Mouse (Mus musculus) natural killer cell, adult 2 months (primary cell): ENCODE data around the gene Akr1b8.
A peak's percentile ranks its signal among the peaks of the same experiment; 100 is the strongest.
"Not testable (repeated sequence)": the region's sequence is repeated elsewhere in the genome, so short reads cannot be mapped to it uniquely, and the experiment has no call there.

ENCODE experiments used
- DNase-seq, 2 experiments: peaks; one replicate each; pipeline ENCODE4 v3.0.0; 2022; ENCODE audit warnings: low spot score in 2 of 2

Gene Akr1b8

DNA sequence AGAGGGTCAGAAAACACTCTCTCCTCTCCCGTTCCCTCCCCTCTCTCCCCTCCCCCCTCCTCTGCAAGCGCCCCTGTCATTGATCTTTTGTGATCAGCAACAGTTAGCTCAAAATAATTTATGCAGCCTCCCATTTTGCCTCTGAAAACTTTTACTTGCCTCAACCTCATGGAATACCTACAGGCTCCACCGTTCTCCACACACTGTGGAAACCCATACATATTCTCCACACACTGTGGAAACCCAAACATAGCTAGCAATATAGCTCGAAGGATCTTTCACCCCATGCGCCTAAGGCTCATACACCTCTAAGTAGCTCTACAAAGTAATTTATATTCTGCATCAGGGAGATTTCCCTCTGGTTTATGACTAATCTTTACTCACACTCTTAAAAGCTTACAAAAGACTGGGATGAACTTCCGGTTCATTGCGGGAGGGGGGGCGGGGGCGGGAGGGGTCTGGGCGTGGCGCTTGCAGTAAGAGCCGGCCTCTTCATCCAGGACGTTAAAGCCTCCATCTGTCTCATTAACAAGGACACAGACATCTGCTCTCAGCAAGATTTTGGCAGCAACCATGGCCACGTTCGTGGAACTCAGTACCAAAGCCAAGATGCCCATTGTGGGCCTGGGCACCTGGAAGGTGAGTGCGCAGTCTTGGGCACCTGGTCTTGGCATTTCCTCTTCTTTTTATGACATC, at the start of gene Akr1b8:
Gene Akr1b8 (plus strand): TSS at position 462 of the 696 bp plus-strand sequence.
- no peak for DNase-seq

GRCm38 (mm10) chr6:34304675-34305241, 49.2 kb upstream of the Akr1b8 start:
- DNase-seq: no peak

- DNase-seq: no peak
Measured at GRCm38 (mm10) chr6:34306797-34307196, 47.1 kb upstream of the Akr1b8 start.

DNA sequence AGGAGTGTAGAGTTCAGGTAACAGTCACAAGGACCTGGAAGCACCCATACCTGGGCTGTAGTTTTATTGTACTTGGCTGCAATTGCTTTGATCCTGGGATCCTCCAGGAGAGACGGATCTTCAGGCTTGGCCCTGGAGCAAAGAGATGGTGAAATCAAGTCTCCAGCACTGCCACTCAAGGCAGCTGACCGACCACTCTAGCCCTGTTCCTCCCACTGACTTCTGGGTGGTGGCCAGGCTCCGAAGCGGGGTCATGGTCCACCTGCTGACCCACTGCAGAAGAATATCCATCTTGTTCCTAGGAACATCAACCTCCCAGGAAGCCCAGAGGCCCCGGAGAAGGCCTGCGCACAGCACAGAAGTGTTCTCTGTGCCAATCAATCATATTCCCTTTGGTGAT, 44.4 kb upstream of the Akr1b8 start:
- no peak for DNase-seq

DNA sequence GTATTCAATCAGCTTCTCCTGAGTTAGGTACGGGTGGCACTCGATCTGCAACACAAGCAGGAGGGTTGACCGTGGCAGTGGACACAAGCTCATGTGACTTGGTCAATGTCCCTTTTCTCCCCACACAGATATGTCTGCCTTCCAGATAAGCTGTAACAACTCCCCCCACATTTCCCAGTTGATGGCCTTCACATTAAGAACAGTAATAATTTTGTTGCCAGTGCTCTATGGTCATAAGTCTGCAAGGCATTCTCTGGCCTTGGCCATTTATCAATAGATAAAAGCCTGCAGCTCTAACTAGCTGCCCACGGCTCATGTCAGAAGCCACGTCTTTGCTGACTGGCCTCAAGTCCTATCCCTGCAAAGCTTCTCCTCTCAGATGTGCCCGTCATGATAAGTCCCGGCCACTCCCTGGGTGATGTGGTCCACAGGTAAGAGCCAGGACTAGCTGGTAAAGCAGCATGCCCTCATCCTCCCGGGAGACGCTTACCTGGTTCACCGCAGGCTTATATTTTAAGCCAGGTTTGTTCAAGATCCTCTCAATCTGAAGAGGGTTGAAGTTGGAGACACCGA, 43.8 kb upstream of the Akr1b8 start:
- no peak for DNase-seq

- DNase-seq: no peak
Measured at GRCm38 (mm10) chr6:34313386-34313785, 40.5 kb upstream of the Akr1b8 start.

DNA sequence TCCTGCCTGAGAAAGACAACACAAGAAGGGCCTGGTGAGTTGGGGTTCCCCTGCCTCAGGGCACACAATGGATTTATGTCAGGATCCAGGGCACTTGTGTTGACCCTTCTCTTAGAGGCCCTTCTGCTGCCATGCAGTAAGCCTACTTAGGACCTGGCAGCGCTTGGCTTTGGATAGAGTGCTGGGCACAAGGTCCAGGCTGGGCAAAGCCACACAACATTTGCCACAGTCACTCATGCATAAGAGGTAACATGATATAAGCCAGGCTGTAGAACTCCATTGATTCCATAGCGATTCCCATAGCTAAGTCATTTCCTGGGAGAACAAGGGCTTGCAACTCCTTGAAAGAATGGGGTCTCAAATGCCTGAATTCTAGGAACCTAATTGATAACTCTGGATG, 40.0 kb upstream of the Akr1b8 start:
- no peak for DNase-seq

GRCm38 (mm10) chr6:34316854-34317771, 36.8 kb upstream of the Akr1b8 start, which contains the start of gene Akr1b3:
Gene Akr1b3 (minus strand): TSS chr6:34317478.
- DNase-seq: peak; percentile 81 to 87

DNA sequence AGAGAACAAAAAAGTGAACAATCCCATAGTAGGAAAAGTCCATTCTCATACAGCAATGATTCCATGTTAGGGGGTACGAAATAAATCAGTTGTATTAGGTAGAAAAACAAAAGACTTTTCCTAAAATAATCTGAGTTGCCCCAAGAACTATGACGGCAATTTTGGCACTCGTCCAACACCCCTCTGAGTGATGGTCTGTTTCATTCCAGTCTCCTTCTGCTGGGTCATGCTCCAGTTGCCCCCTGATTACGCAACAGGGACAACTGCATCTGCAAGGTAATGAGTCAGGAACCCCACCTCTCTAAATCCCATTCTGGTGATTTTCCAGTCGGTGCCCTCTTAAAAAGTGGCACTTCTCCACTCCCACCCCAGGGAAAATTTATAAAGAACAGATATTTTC, 35.7 kb upstream of the Akr1b8 start:
- no peak for DNase-seq

DNA sequence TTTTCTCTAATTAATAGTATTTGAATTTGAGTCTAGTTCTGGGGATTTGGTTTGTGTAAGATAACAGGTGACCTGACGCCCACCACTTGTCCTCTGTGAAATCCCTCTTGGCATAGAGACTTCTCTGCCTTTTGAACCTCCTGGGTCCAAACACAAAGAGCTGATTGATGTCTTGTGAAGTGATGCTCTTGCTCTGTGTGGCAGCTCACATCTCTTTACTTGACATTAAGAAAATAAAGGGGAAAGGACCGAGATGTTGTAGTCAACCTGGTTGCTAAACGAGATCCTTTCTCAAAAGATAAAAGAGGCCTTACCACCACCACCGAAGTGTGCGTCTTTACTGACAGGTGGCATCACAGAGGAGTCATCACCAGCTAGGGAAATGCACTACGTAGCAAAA, 35.3 kb upstream of the Akr1b8 start:
- DNase-seq: no peak

- DNase-seq: no peak
Measured at GRCm38 (mm10) chr6:34322121-34322520, 31.8 kb upstream of the Akr1b8 start.

- DNase-seq: no peak
Measured at GRCm38 (mm10) chr6:34331379-34331778, 22.5 kb upstream of the Akr1b8 start.

- not testable (repeated sequence) for DNase-seq
Measured at GRCm38 (mm10) chr6:34331804-34332203, 22.1 kb upstream of the Akr1b8 start.

DNA sequence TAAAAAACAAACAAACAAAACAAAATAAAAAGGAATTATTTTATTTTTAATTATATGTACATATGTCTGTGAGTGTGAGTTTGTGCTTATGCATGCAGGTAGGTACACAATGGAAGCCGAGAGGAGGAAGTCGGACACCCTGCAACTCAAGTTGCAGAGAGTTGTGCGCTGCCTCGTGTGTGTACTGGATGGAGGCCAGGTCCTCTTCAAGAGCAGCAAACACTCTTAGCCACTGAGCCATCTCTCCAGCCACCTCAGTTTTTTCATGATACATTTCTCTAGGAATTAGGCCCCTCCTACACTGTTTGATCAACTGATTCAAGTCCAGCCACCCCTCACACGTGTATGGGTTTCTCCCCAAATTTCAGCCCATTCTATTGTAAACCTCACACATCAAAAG, 19.2 kb upstream of the Akr1b8 start:
- no peak for DNase-seq

- DNase-seq: no peak
Measured at GRCm38 (mm10) chr6:34337799-34338198, 16.1 kb upstream of the Akr1b8 start.

DNA sequence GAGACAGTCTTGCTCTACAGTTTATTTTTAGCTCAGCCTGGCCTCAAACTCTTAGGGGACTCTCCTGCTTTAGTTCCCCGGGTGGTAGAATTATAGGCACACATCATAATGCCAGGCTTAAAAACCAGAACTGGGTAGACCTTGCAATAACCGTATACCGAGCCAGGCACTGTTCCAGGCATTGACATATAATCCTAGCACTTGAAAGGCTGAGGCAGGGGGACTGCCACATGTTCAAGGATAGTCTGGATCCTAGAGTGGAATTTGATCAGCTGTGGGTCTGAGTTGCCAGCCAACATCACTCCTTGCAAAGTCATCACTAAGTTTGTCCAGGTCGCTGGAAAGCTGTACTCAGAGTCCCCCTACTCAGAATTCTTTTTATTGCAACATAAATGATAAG, 11.9 kb upstream of the Akr1b8 start:
- DNase-seq: no peak

GRCm38 (mm10) chr6:34342476-34342875, 11.4 kb upstream of the Akr1b8 start:
- DNase-seq: no peak

GRCm38 (mm10) chr6:34343426-34343825, 10.5 kb upstream of the Akr1b8 start:
- no peak for DNase-seq

GRCm38 (mm10) chr6:34344135-34344850, 9.6 kb upstream of the Akr1b8 start:
- no peak for DNase-seq

DNA sequence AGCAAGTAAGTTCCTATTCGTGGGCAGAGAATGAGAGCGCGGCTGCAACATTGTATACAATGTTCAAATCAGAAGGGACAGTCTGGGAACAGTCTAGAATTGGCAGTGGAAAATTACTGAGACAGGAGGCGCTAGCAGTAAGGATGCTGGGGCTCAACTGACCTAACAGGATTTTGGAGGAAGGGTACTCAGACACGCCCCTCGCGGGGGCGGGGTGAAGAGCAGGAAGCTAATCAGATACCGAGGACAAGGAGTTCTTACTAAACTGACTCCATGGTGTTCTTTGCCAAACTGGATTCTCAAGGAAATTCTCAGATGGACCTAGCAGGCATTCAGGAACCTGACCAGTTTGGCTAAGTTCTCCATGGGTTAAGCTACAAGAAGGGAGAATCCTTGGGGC, 9.0 kb upstream of the Akr1b8 start:
- no peak for DNase-seq

DNA sequence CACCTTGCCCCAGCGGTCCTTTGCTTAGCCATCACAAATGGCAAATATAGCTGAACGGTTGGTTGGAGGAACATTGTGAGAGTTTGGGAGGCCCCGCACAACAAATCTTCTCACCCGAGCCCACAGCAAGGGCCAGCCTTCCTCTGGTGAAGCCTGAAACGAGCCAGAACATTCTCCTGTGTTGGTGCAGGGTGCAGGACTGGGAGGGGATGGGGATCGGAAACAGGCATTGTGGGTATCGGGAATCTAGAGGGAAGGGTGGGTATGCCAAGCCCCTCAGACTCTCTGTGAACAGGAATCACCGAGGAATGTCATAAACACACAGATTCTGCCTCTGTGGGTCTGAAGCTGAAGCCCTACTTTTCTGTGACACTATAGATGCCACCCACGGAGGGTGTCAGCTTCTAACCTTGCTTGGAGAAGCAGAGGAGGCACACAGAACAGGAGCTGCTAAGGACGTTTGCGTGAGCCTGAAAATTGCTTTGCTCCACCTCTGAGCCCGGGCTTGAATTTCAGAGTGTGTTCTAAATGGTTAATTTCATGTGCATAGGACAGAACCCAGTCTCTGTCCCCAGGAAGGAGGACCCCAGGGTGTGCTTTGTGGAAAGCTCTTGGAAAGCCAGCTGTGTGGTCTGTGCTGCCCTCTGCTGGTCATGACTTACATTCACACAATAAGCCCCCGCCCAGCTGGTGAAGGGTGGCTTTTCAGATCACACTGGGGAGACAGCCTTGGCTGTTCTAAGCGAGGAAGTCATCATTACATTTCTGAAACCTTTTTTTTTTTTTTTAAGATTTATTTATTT, 7.6 kb upstream of the Akr1b8 start:
- peak; percentile 33 to 60 for DNase-seq
